Mouse (Mus musculus): ENCODE data around the gene Fam168a. TPM values are rescaled to one million over a fixed set of nuclear protein-coding genes. Genes with fewer than 3 reads are reported as not detected.
A peak's percentile ranks its signal among the peaks of the same experiment; 100 is the strongest.
"Not testable (repeated sequence)": the region's sequence is repeated elsewhere in the genome, so short reads cannot be mapped to it uniquely, and the experiment has no call there.

Fam168a gene
- polyA plus RNA-seq, 1 experiment from 2014 or later, result 15.5 TPM

DNA sequence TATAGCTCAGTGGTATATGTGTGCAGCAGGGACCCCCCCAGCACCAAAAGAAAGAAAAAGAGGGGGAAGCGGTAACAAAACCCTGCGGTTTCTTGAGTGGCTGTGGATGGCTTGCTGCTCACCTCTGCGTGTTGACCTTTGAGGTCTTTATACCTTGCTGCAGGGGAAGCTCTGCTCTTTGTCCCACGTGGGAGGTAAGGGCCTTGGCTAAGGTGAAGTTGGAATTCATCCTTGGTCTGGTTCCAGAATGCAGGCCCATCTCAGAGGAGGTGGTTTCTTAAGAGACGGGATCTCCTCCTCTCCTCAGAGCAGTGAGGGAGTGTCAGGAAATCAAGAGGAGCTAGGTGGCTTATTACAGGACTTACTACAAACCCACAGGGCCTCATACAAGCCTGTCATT is 135.7 kb downstream of the Fam168a start:
- Histone ChIP-seq H3K4me2 (replicated peaks; ENCODE audit: low read depth) (no peak overlapping the region), H3K4me1 (replicated peaks; ENCODE audit: control insufficient read depth, insufficient read depth) (no peaks in the 10 kb centered on the region), H3K4me3 (ENCODE audit: low read depth, low read length) (no peak overlapping the region), H3K9ac (ENCODE audit: low read length) (no peak overlapping the region), H3K27ac (replicated peaks) (no peak overlapping the region), H3K27me3 (ENCODE audit: control insufficient read depth, insufficient read depth, low read length) (no peaks in the 10 kb centered on the region), H3K9me3 (ENCODE audit: control insufficient read depth, low read length) (no peaks in the 10 kb centered on the region), H3K36me3 (ENCODE audit: control insufficient read depth, insufficient read depth, low read length) (no peaks in the 10 kb centered on the region)
- no peak for ATAC-seq (ENCODE audit: low FRiP score, low TSS enrichment)
- TF ChIP-seq CTCF (IDR thresholded peaks at IDR 0.05; ENCODE audit: low read depth) (no peak), EP300 (optimal IDR thresholded peaks at IDR 0.05) (no peak)
- 89% methylated on average over 5 of the region's 5 CpGs for WGBS
- no peak for DNase-seq (ENCODE audit: low spot score)

DNA sequence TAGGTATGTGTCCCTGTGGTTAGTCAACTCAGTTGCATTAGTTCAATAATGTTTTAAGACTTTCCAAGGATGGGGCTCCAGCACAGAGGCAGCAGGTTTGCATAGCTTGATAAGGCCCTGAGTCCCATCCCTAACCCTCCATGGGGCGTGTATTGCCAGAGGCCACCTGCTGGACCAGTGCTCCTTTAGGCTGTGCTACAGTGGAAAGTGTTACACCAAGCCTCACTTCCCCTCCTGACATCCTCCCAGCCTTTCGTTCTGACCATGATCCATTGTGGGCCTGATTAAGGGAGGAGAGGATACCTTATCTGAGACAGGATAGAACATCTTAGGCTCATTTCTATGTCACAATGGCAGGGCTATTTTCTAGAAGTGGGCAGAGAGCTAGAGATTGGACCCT is 137.4 kb downstream of the Fam168a start:
- Histone ChIP-seq H3K36me3 (ENCODE audit: control insufficient read depth, insufficient read depth, low read length) (no peaks in the 10 kb centered on the region), H3K27me3 (ENCODE audit: control insufficient read depth, insufficient read depth, low read length) (no peaks in the 10 kb centered on the region), H3K4me1 (replicated peaks; ENCODE audit: control insufficient read depth, insufficient read depth) (no peaks in the 10 kb centered on the region), H3K4me3 (ENCODE audit: low read depth, low read length) (no peak overlapping the region), H3K9me3 (ENCODE audit: control insufficient read depth, low read length) (no peaks in the 10 kb centered on the region), H3K27ac (replicated peaks) (no peak overlapping the region), H3K4me2 (replicated peaks; ENCODE audit: low read depth) (no peak overlapping the region), H3K9ac (ENCODE audit: low read length) (no peak overlapping the region)
- no peak for ATAC-seq (ENCODE audit: low FRiP score, low TSS enrichment)
- DNase-seq (ENCODE audit: low spot score), result no peak
- 79% methylated on average over 2 of the region's 2 CpGs for WGBS
- TF ChIP-seq CTCF (IDR thresholded peaks at IDR 0.05; ENCODE audit: low read depth) (no peak), EP300 (optimal IDR thresholded peaks at IDR 0.05) (no peak)

GRCm38 (mm10) chr7:100844385-100845025 is 138.1 kb downstream of the Fam168a start:
- WGBS, result 56% methylated on average over 2 of the region's 2 CpGs
- ATAC-seq (ENCODE audit: low FRiP score, low TSS enrichment), result no peak
- DNase-seq (ENCODE audit: low spot score), result no peak

DNA sequence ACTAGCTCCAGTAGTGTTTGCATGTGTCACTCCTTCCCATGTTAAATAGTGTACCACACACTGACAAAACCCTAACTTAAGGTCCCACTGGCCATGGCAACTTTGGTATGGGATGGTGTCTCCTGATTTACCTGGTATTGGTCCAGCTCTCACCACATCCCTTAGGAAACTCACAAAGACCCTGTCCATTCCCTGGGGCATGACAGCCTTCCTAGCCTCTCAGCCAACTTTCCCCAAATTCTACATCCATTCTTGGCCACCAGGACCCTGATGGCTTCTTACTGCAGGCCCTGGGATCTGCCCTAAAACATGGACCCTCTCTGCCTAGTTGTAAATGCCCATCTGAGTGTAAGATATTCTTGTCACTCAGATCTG is 138.6 kb downstream of the Fam168a start:
- no peak overlapping the region for H3K9ac ChIP-seq (ENCODE audit: low read length)
- no peaks in the 10 kb centered on the region for H3K27me3 ChIP-seq (ENCODE audit: control insufficient read depth, insufficient read depth, low read length)
- DNase-seq (ENCODE audit: low spot score) (no peak), ATAC-seq (ENCODE audit: low FRiP score, low TSS enrichment) (no peak)
- no peak overlapping the region for H3K4me2 ChIP-seq (replicated peaks; ENCODE audit: low read depth)
- no peaks in the 10 kb centered on the region for H3K36me3 ChIP-seq (ENCODE audit: control insufficient read depth, insufficient read depth, low read length)
- H3K9me3 ChIP-seq (ENCODE audit: control insufficient read depth, low read length), result no peaks in the 10 kb centered on the region
- H3K4me1 ChIP-seq (replicated peaks; ENCODE audit: control insufficient read depth, insufficient read depth), result no peaks in the 10 kb centered on the region
- H3K4me3 ChIP-seq (ENCODE audit: low read depth, low read length), result no peak overlapping the region
- peak overlapping the region; percentile 75 for H3K27ac ChIP-seq (replicated peaks)
- TF ChIP-seq CTCF (IDR thresholded peaks at IDR 0.05; ENCODE audit: low read depth), result no peak
- TF ChIP-seq EP300 (optimal IDR thresholded peaks at IDR 0.05), result no peak

More at GRCm38 (mm10) chr7:100844385-100845025, 138.1 kb downstream of the Fam168a start:
- Histone ChIP-seq H3K4me1 (replicated peaks; ENCODE audit: control insufficient read depth, insufficient read depth) (no peaks in the 10 kb centered on the region), H3K27ac (replicated peaks) (peak overlapping the region; percentile 75), H3K27me3 (ENCODE audit: control insufficient read depth, insufficient read depth, low read length) (no peaks in the 10 kb centered on the region), H3K9me3 (ENCODE audit: control insufficient read depth, low read length) (no peaks in the 10 kb centered on the region), H3K4me3 (ENCODE audit: low read depth, low read length) (no peak overlapping the region), H3K9ac (ENCODE audit: low read length) (no peak overlapping the region), H3K4me2 (replicated peaks; ENCODE audit: low read depth) (no peak overlapping the region), H3K36me3 (ENCODE audit: control insufficient read depth, insufficient read depth, low read length) (no peaks in the 10 kb centered on the region)
- TF ChIP-seq CTCF (IDR thresholded peaks at IDR 0.05; ENCODE audit: low read depth) (no peak), EP300 (optimal IDR thresholded peaks at IDR 0.05) (no peak)

DNA sequence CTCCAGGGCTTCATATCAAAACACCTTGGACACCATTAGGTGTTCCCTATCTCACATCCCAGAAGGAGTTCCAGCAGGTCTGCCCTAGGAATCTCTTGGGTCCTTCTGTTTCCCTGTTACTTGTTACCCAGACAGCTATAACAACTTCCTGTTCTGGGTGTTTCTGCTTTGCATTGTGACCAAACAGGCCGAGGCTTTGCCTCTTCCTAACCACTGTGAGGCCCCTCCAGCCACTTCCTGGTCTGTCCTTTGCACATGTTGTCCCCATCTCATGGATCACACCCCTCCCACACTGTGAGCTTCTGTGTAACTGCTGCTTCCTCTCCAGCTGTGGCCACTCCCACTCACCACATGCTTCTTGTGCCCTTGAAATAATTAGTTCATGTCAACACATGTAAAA is 139.0 kb downstream of the Fam168a start:
- 13% methylated on average over 1 of the region's 1 CpGs for WGBS
- Histone ChIP-seq H3K4me1 (replicated peaks; ENCODE audit: control insufficient read depth, insufficient read depth) (no peaks in the 10 kb centered on the region), H3K4me3 (ENCODE audit: low read depth, low read length) (no peak overlapping the region), H3K36me3 (ENCODE audit: control insufficient read depth, insufficient read depth, low read length) (no peaks in the 10 kb centered on the region), H3K27me3 (ENCODE audit: control insufficient read depth, insufficient read depth, low read length) (no peaks in the 10 kb centered on the region), H3K9ac (ENCODE audit: low read length) (no peak overlapping the region), H3K9me3 (ENCODE audit: control insufficient read depth, low read length) (no peaks in the 10 kb centered on the region), H3K4me2 (replicated peaks; ENCODE audit: low read depth) (no peak overlapping the region), H3K27ac (replicated peaks) (peak overlapping the region; percentile 75; the same call in 1 of the 2 replicates)
- DNase-seq (ENCODE audit: low spot score), result peak; percentile 49
- TF ChIP-seq CTCF (IDR thresholded peaks at IDR 0.05; ENCODE audit: low read depth) (no peak), EP300 (optimal IDR thresholded peaks at IDR 0.05) (no peak)
- peak; percentile 82 for ATAC-seq (ENCODE audit: low FRiP score, low TSS enrichment)

- H3K4me3 ChIP-seq (ENCODE audit: low read depth, low read length); H3K9ac ChIP-seq (ENCODE audit: low read length); H3K9me3 ChIP-seq (ENCODE audit: control insufficient read depth, low read length); ATAC-seq (ENCODE audit: low FRiP score, low TSS enrichment); H3K36me3 ChIP-seq (ENCODE audit: control insufficient read depth, insufficient read depth, low read length); H3K27ac ChIP-seq (replicated peaks); DNase-seq (ENCODE audit: low spot score); H3K27me3 ChIP-seq (ENCODE audit: control insufficient read depth, insufficient read depth, low read length); H3K4me1 ChIP-seq (replicated peaks; ENCODE audit: control insufficient read depth, insufficient read depth); H3K4me2 ChIP-seq (replicated peaks; ENCODE audit: low read depth): not testable (repeated sequence)
- WGBS, result 64% methylated on average over 7 of the region's 7 CpGs
Observed at GRCm38 (mm10) chr7:100846033-100846432, 139.6 kb downstream of the Fam168a start.
